Comparison of ENCODE assay signal across 8 mouse cellular contexts in the genomic region with DNA sequence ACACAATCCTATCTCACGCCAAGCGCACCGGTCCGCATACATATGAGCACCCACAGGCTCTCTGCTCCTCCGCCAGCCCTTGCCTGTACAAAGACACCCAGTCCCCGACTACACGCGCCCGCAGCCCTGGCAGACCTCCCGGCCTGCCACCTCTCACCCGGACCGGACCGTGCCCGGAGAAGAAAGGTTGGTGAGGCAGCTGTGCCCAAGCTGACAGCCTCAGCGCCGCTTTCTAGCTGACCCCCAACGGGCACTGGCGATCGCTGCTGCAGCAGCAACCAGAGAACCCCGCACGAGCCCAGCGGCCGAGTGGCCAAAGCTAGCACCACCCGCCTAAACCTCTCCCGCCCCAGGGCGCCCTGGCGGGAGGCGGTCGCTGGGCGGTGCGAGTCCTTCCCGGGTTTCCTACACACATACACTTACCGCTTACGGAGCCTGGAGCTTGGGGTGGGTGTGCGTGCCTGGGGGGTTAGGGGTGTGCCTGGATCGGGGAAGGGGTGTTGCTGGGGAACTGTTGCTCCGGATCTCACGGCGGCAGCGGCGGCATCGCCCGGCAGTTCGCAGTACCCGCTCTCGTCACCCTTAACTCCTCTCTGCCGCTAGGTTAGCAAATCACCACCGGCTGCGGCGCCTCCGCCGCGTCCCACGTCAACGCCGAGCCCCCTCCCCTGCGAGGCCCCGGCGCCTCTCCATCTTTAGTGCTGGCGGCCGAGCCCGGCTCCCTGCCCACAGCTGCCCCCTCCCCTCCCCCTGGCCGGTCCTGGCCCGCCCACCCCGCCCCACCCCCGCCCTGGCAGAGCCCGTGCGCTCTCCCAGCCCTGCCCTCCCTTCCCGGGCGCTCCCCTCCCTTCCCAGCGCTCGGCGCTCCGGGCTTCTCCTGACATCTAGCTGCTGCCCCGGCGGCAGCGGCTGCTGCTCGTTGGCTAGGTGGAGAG. TPM values are rescaled to one million over a fixed set of nuclear protein-coding genes. Genes with fewer than 3 reads are reported as not detected.
DNase-seq lines count a peak whose midpoint lies in the region; ATAC-seq and TF ChIP-seq lines count a peak whose summit lies in the region.

TSS of gene Zbtb16 (minus strand) at position 592 of the 935 bp plus-strand sequence.

- no peaks in the 10 kb centered on the region; a peak in 1 of 4 replicates for H3K4me1 ChIP-seq in ES-E14 (ENCODE audit: control insufficient read depth in 2 of 2, insufficient read depth in 2 of 2, low read length in 2 of 2, poor library complexity in 1 of 2)
- H3K4me1 ChIP-seq in forebrain, embryonic 15.5 days, result peaks cover 32% of the 10 kb centered on the region
- H3K4me1 ChIP-seq in heart, postnatal 0 days (ENCODE audit: control insufficient read depth, insufficient read depth), result peaks cover 28% of the 10 kb centered on the region
- no peaks in the 10 kb centered on the region; the same call in 1 of the 2 replicates for H3K4me1 ChIP-seq in liver, embryonic 16.5 days (ENCODE audit: control insufficient read depth, low read depth, low read length)
- H3K4me1 ChIP-seq in neural tube, embryonic 13.5 days (replicated peaks), result peaks cover 60% of the 10 kb centered on the region
- 0 out of 2 replicates have a peak, but pooled peaks cover 4% of the 10 kb centered on the region for H3K4me1 ChIP-seq in thymus, adult 2 months (replicated peaks; ENCODE audit: control insufficient read depth, insufficient read depth, low read length)

- no peaks in the 10 kb centered on the region for H3K9me3 ChIP-seq in ES-E14 (ENCODE audit: control insufficient read depth, insufficient read depth, low read depth, low read length)
- no peaks in the 10 kb centered on the region for H3K9me3 ChIP-seq in forebrain, embryonic 15.5 days
- no peaks in the 10 kb centered on the region for H3K9me3 ChIP-seq in heart, postnatal 0 days (replicated peaks; ENCODE audit: control insufficient read depth, low read length)
- H3K9me3 ChIP-seq in liver, embryonic 16.5 days (replicated peaks; ENCODE audit: control insufficient read depth, low read length), result no peaks in the 10 kb centered on the region
- H3K9me3 ChIP-seq in neural tube, embryonic 13.5 days, result no peaks in the 10 kb centered on the region

- in situ Hi-C loops in ES-E14 (cut with MboI; ENCODE audit: low sequenced_read_pairs in 2 of 2, unreplicated experiment in 2 of 2), result no loop called here

- peak within 1 kb of the TSS; percentile 100 for H3K4me2 ChIP-seq in forebrain, embryonic 15.5 days (replicated peaks)
- H3K4me2 ChIP-seq in heart, postnatal 0 days (ENCODE audit: low read depth, low read length), result peak within 1 kb of the TSS; percentile 78
- H3K4me2 ChIP-seq in liver, embryonic 16.5 days (ENCODE audit: low read depth, low read length), result peak within 1 kb of the TSS; percentile 65
- peak within 1 kb of the TSS; percentile 100 for H3K4me2 ChIP-seq in neural tube, embryonic 13.5 days

- no peak for TF ChIP-seq EP300 in heart, postnatal 0 days (IDR thresholded peaks at IDR 0.05; ENCODE audit: low read depth)

- WGBS in forebrain, embryonic 15.5 days, result under 1% methylated on average over 74 of the region's 78 CpGs
- WGBS in heart, postnatal 0 days, result under 1% methylated on average over 66 of the region's 78 CpGs
- under 1% methylated on average over 68 of the region's 78 CpGs for WGBS in liver, embryonic 16.5 days (ENCODE audit: insufficient replicate concordance)
- under 1% methylated on average over 58 of the region's 78 CpGs for WGBS in neural tube, embryonic 13.5 days
- WGBS in thymus, adult 2 months, result under 1% methylated on average over 74 of the region's 78 CpGs

- TF ChIP-seq POLR2A in thymus, adult 2 months (IDR thresholded peaks at IDR 0.05; ENCODE audit: control insufficient read depth, extremely low read depth, insufficient read depth, low read length, poor library complexity), result no peak

- peak within 1 kb of the TSS; percentile 74 to 76 for H3K4me3 ChIP-seq in ES-E14 (ENCODE audit: insufficient read depth in 1 of 2, low read depth in 1 of 2, low read length in 2 of 2, poor library complexity in 1 of 2, severe bottlenecking in 1 of 2)
- H3K4me3 ChIP-seq in forebrain, embryonic 15.5 days, result peak within 1 kb of the TSS; percentile 71
- peak within 1 kb of the TSS; percentile 87 for H3K4me3 ChIP-seq in heart, postnatal 0 days (ENCODE audit: low read depth, low read length)
- peak within 1 kb of the TSS; percentile 59 for H3K4me3 ChIP-seq in liver, embryonic 16.5 days (ENCODE audit: low read depth, low read length)
- H3K4me3 ChIP-seq in neural tube, embryonic 13.5 days, result peak within 1 kb of the TSS; percentile 72
- H3K4me3 ChIP-seq in thymus, adult 2 months (ENCODE audit: control insufficient read depth, insufficient read depth, low read length), result peak within 1 kb of the TSS; percentile 34

- no peak within 1 kb of the TSS for H3K27ac ChIP-seq in ES-E14 (ENCODE audit: insufficient read depth, low read depth, low read length, poor library complexity, severe bottlenecking)
- peak within 1 kb of the TSS; percentile 46 for H3K27ac ChIP-seq in forebrain, embryonic 15.5 days (replicated peaks)
- H3K27ac ChIP-seq in heart, postnatal 0 days (ENCODE audit: low read depth), result peak within 1 kb of the TSS; percentile 94
- no peak within 1 kb of the TSS for H3K27ac ChIP-seq in liver, embryonic 16.5 days (ENCODE audit: low read length)
- H3K27ac ChIP-seq in neural tube, embryonic 13.5 days (replicated peaks), result peak within 1 kb of the TSS; percentile 69
- H3K27ac ChIP-seq in thymus, adult 2 months (ENCODE audit: control insufficient read depth, insufficient read depth, low read length), result no peak within 1 kb of the TSS; the same call in 1 of the 2 replicates

- H3K36me3 ChIP-seq in ES-E14 (ENCODE audit: control insufficient read depth, insufficient read depth, low read length, poor library complexity, severe bottlenecking), result no peaks in the 10 kb centered on the region
- H3K36me3 ChIP-seq in forebrain, embryonic 15.5 days, result no peaks in the 10 kb centered on the region
- H3K36me3 ChIP-seq in heart, postnatal 0 days (replicated peaks; ENCODE audit: control insufficient read depth, insufficient read depth, low read length), result peaks cover 31% of the 10 kb centered on the region
- no peaks in the 10 kb centered on the region for H3K36me3 ChIP-seq in liver, embryonic 16.5 days (ENCODE audit: control insufficient read depth, insufficient read depth)
- H3K36me3 ChIP-seq in neural tube, embryonic 13.5 days, result peaks cover 12% of the 10 kb centered on the region; the same call in 1 of the 2 replicates
- no peaks in the 10 kb centered on the region for H3K36me3 ChIP-seq in thymus, adult 2 months (ENCODE audit: control insufficient read depth, insufficient read depth, low read length)

- no peak for DNase-seq in ES-E14 (ENCODE audit: low read depth, low spot score)
- DNase-seq in cerebellum, adult 11 months, result peak; percentile 57
- peak; percentile 94 for DNase-seq in heart, postnatal 0 days (ENCODE audit: low spot score)
- DNase-seq in kidney, postnatal 4 days, result peak; percentile 74 to 80
- peak; percentile 19 for DNase-seq in thymus, adult 2 months

- H3K27me3 ChIP-seq in forebrain, embryonic 15.5 days, result peaks cover 44% of the 10 kb centered on the region
- peaks cover 8% of the 10 kb centered on the region; the same call in 1 of the 2 replicates for H3K27me3 ChIP-seq in heart, postnatal 0 days (ENCODE audit: control insufficient read depth, insufficient read depth, low read length)
- H3K27me3 ChIP-seq in liver, embryonic 16.5 days (ENCODE audit: control insufficient read depth, insufficient read depth, low read depth, low read length), result peaks cover 77% of the 10 kb centered on the region
- H3K27me3 ChIP-seq in neural tube, embryonic 13.5 days, result peaks cover 48% of the 10 kb centered on the region
- peaks cover 17% of the 10 kb centered on the region for H3K27me3 ChIP-seq in thymus, adult 2 months (ENCODE audit: control insufficient read depth, insufficient read depth, low read length)

- ATAC-seq in forebrain, embryonic 15.5 days (replicated peaks), result peak; percentile 80
- peak; percentile 86 for ATAC-seq in heart, postnatal 0 days (ENCODE audit: insufficient read depth, low read depth)
- peak; percentile 70 for ATAC-seq in liver, embryonic 16.5 days (ENCODE audit: low read depth)
- peak; percentile 87 for ATAC-seq in neural tube, embryonic 13.5 days (ENCODE audit: low read depth)

- TF ChIP-seq CTCF in heart, postnatal 0 days (IDR thresholded peaks at IDR 0.05; ENCODE audit: low read depth), result peak; percentile 71
- no peak for TF ChIP-seq CTCF in thymus, adult 2 months (IDR thresholded peaks at IDR 0.05; ENCODE audit: borderline replicate concordance, control insufficient read depth, extremely low read depth, insufficient read depth, low read length, poor library complexity)

- peak within 1 kb of the TSS; percentile 18 for H3K9ac ChIP-seq in ES-E14 (ENCODE audit: insufficient read depth, low read depth, low read length, poor library complexity, severe bottlenecking)
- peak within 1 kb of the TSS; percentile 62 for H3K9ac ChIP-seq in forebrain, embryonic 15.5 days (replicated peaks)
- H3K9ac ChIP-seq in heart, postnatal 0 days (replicated peaks; ENCODE audit: low read depth, low read length), result peak within 1 kb of the TSS; percentile 91
- H3K9ac ChIP-seq in liver, embryonic 16.5 days (ENCODE audit: low read depth, low read length), result peak within 1 kb of the TSS; percentile 32; the same call in 1 of the 2 replicates
- H3K9ac ChIP-seq in neural tube, embryonic 13.5 days, result peak within 1 kb of the TSS; percentile 82

TF ChIP-seq in ES-E14, 5 proteins besides CTCF, POLR2A, EP300 and RAD21:
- TF ChIP-seq CHD2 (IDR thresholded peaks at IDR 0.05; ENCODE audit: low read depth, low read length) (no peak), HCFC1 (IDR thresholded peaks at IDR 0.05; ENCODE audit: borderline replicate concordance, insufficient read depth, low read length) (peak; percentile 67; the same call in 1 of the 2 replicates)

RNA-seq across cellular contexts. Expression of gene Zbtb16, which starts in this region (rescaled TPM):
- 0.26 and 0.36 TPM in 2 replicates for total RNA-seq in ES-E14 (2012; rRNA removed)
- 5.2 and 5.7 TPM in 2 replicates for polyA plus RNA-seq in forebrain, embryonic 15.5 days (2015; fragmentation: Nextera tagmentation; extraction: Ambion mirVana)
- 54.7 and 65.0 TPM in 2 replicates for total RNA-seq in heart, postnatal 0 days (2014; rRNA removed; ENCODE audit: low replicate concordance)
- polyA plus RNA-seq in heart, postnatal 0 days (2015; fragmentation: Nextera tagmentation; extraction: Ambion mirVana), result 1.8 and 5.0 TPM in 2 replicates
- polyA plus RNA-seq in liver, embryonic 16.5 days (2015; fragmentation: Nextera tagmentation; extraction: Ambion mirVana), result 0.75 and 1.1 TPM in 2 replicates
- 7.4 and 8.5 TPM in 2 replicates for polyA plus RNA-seq in neural tube, embryonic 13.5 days (2015; fragmentation: Nextera tagmentation; extraction: Ambion mirVana)
- 3.7 and 4.1 TPM in 2 replicates for polyA plus RNA-seq in thymus, adult 2 months (2012; rRNA removed)

Comparison
In these comparisons a context has a peak if more than half of its experiments do, and no peak if none do; other contexts are left out.
1. RNA of gene Zbtb16 (total RNA-seq): 54.7 to 65.0 TPM in heart, postnatal 0 days; 0.26 to 0.36 TPM in ES-E14; every median in the first group is over 10 times any median in the second.
2. H3K27ac ChIP-seq: peak in forebrain, embryonic 15.5 days (single experiment), heart, postnatal 0 days (single experiment) and neural tube, embryonic 13.5 days (single experiment); none in ES-E14 (single experiment), liver, embryonic 16.5 days (single experiment) and thymus, adult 2 months (single experiment).
3. H3K4me3 ChIP-seq: peak in every context shown above with its lines; median percentile 87 in heart, postnatal 0 days; 75 in ES-E14; 72 in neural tube, embryonic 13.5 days; 71 in forebrain, embryonic 15.5 days; 59 in liver, embryonic 16.5 days; 34 in thymus, adult 2 months.
4. H3K9ac ChIP-seq: peak in every context shown above with its lines; median percentile 91 in heart, postnatal 0 days; 82 in neural tube, embryonic 13.5 days; 62 in forebrain, embryonic 15.5 days; 32 in liver, embryonic 16.5 days; 18 in ES-E14.
5. Peak in every context shown above with its lines, with median percentiles within 50 percentile points of each other: ATAC-seq and H3K4me2 ChIP-seq.